Mouse (Mus musculus): ENCODE measurements around the gene Cep170.

Cep170 gene

DNA sequence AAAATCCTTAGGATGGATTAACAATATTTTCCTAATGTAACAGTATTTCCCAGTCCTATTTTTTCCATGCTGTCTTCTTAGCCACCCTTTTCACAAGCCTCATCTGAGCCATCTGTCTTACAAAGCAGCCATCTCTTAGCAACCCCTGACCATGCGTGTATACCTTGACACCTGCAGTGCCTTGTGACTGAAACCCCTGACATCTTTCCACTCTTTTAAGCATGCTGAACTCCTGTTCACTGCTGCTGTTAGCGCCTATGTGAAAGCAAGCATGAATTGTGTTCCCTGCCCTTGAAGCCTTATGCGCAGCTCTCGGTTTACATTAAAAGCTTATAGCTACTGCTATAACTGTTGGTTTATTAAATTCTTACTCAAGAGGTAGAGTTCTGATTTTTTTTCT is 11.2 kb upstream of the Cep170 start:
- DNase-seq (ENCODE audit: low read depth, low spot score): no peak

DNA sequence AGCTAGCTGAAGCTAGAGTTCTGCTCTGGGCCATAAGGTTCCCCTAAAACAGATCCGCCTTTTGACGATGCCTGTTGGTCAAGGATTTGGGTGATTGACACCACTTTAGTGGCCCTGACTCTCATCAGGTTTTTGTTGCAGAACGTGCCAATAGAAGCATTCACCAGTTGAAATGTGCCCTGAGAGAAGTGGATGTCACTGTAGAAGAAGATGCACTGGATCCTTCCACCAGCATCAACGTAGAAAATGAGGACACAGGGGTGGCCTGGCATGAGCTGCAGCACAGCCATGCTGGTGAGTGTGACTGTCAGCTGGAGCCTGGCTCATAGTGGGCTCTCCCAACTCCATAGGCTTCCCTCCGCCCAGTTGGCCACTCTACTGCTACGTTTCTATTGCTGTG is 10.7 kb upstream of the Cep170 start:
- DNase-seq (ENCODE audit: low read depth, low spot score): no peak

DNA sequence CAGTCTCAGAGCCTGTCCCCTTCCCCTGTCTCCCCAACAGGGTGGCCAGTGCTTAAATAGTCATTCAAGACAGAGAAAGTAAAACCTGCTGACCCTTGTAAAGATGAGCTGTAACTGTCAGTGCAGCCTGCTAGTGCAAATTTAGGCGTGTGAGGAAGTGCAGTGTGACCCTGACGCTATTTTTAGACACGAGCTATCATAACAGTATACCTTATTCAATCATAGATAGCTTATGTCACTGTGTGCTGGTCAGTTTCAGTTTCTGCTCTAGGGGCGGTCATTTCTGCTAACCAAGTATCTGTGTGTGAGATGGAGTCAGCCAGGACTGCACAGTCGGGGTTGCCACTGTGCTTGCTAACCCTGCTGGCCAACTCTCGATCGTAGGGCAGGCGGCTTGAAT is 10.0 kb upstream of the Cep170 start:
- DNase-seq (ENCODE audit: low read depth, low spot score): no peak

DNA sequence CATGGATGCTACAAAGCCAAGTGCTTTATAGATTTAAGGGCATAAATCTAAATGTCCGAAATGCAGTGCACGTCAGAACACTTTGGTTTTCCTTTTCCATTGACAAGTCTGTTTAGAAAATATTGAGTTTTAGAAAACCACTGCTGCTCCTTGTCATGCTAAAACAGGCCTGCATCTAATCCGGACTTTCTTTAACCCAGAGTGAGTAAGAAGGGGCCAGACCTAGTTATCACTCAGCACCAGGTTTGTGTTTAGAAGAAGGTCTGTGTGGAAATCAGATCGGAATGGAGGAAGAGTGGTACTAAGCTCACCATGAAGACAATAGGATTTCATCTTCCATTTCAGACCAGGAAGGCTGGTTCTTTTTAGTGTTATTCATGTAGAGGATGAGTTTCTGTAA is 9.1 kb upstream of the Cep170 start:
- no peak for DNase-seq (ENCODE audit: low read depth, low spot score)

DNA sequence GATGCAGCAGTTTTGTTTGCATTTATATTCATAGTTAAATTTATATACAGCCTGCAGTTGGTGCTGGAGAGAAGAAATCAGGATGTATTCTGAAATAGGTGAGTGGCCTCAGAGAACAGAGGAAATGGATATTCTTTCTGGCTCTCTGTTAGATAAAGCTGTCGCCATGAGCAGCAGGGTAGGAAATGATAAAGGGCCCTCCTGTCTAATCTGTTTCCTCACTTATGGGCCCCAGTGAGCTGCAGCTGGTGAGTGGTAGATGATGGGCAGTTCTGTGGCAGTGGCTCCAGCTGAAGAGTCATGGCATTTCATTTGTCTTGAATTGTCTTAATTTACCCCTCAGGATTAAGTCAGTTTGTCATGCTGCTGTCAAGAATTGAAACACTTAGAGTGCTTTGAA is 8.1 kb upstream of the Cep170 start:
- no peak for DNase-seq (ENCODE audit: low read depth, low spot score)

DNA sequence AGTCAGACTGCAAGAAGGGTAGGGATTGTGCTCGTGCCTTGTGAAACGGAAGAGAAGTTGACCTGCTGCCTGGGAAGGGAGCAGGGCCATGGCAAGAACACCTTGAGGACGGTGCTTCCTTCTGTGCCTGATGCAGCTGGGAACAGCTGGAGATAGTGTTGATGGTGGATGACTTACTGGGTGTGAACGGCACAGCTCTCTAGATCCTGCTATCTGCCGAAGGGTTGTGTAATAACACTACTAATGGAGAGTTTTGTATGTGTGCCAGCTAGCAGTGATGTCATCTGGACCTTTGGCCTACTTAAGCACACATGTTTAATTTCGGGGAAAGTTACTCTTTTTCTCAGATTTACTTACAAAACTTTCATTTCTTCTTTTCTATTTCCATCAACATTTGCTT is 4.9 kb upstream of the Cep170 start:
- DNase-seq (ENCODE audit: low read depth, low spot score): no peak

DNA sequence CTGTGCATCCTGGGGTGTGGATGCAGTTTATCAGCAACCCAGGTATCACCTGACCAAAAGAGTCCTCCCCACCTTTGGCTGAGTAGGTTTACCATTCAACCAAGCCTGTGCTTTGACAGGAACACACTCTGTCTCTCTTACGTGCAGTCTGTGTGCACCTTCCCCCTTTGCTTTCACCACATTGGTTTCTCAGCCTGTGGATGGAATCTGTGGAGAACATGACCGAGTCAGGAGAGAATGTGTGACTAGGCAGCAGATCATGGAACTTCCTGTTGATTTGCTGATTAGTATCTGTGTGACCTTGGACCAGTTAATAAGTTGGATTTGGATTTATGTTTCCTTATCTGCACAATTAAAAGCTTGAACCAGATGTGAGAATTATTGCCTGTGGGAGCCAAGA is 4.3 kb upstream of the Cep170 start:
- DNase-seq (ENCODE audit: low read depth, low spot score): no peak

DNA sequence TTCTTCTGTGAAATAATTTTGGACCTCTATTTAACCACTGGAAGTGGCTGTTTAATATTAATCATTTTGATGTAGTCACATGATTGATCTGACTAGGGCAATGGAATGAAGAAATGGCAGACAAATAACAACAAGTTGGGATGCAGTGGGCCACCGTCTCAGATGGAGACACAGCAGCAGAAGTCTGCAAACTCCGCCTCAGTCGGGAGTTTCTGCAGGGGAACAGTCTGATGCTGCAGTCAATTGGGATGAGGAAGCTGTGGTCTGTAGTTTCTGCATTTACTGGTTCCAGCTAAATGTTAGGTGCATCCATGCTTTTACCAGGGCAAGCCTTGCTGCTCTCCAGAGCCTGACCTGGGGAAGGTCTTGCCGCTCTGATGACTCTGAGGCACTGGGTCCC is 2.9 kb upstream of the Cep170 start:
- DNase-seq (ENCODE audit: low read depth, low spot score): no peak

DNA sequence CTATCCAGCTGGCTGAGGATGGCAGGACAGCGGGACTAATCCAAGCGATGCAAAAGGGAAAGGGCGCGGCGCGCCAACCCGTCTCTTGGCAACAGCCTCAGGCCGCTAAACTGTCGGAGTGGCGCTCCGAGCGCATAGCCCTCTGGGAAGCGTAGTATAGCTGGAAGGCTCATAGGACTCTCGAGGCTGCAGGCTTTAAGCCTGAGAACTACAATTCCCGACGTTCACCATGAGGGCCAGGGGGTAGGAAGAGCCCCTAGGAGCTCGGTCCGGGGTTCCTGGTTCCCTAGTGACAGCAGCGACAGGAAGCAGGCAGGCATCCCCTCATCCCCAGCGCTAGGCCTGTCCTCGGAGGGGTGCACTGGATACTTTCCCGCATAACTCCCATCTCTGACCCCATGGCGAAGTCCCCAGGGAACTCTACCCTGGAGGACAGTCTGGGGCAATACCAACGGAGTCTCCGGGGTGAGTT is 760 bp upstream of the Cep170 start, which contains the start of gene Sdccag8:
TSS of gene Sdccag8 (plus strand) at position 70 of the 472 bp plus-strand sequence.
- peak; percentile 92 for DNase-seq (ENCODE audit: low read depth, low spot score)

DNA sequence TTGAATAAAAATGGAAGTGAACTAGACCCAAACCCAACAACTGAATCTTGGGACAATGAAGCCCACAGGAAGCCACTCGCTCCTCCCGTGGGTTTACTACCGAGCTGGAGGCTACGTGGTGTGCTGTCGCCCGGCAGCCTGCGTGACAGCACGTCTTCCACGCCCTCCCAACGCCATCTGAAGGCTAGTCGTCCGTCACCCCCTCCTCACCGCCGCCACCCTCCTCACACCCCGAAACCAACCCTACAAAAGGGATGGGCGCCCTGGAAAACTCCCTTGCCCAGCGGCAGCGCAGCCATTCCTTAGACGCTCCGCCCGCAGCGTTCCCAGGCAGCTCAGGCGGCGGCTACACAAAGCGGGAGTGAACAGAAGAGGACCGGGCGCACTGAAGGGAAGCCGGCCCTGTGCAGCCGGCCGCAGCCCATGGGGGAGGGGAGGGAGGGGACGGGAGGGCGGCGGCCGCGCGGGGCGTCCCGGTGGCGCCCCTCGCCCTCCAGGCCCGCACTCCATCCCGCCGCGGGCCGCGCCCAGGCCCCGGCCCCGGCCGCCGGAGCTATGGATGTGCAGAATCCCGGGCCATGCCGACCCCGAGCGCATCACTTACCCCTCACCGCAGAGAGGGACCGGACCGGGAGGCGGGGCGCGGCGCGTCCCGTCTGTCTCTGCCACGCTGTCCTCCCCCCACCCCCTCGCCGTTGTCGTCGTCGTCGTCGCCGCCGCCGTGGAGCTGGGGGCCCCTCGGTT is 403 bp downstream of the Cep170 start:
- peak; percentile 34 for DNase-seq (ENCODE audit: low read depth, low spot score)

DNA sequence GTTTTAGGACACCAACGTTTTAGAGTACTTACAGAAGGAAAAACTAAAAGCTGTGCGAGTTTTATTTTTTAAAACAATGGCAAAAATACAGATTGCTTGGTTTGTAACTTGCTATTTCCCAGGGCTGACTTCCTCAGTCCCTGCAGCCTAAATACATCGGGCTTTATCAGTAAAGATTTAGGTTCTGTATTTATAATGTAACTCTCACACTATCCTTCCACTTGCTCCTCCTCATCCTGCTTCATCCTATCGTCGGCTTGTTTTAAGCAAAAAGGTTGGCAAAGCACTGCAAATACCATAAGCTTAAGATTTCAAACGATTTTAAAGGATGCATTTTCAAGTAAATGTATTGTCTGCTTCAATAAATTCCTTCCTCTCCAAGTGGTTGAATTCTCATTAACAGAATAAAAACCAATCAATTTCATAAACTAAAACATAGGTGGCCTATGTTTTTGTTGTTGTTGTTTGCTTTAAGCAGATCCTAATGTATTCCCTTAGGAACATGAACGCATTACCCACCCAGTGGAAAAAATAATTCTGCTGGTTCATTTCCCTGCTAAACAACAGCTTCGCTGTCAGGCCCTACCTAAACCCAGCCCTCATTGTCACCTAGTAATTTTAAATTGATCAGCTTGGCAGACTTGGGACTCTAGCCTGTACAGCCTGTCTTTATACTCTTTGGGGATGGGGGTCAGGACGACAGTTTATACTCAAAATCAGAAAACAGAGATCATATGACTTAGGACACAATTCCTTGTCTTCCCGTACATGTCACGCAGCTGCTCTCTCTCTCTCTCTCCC is 1.2 kb downstream of the Cep170 start:
- DNase-seq (ENCODE audit: low read depth, low spot score): no peak

DNA sequence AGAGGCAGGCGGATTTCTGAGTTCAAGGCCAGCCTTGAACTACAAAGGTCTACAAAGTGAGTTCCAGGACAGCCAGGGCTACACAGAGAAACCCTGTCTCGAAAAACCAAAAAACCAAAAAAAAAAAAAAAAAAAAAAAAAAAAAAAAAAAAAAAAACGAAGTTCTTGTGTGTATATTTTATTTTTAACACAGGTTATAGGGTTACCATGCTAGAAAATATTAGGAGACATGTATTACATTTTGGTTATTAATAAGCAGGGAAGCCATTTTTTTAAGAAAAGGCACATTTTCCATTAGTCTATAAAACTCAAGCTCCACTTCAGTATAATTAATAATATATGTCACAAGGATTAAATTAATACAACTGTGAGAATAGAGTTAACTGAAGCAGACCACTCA is 2.0 kb downstream of the Cep170 start:
- DNase-seq (ENCODE audit: low read depth, low spot score): no peak

DNA sequence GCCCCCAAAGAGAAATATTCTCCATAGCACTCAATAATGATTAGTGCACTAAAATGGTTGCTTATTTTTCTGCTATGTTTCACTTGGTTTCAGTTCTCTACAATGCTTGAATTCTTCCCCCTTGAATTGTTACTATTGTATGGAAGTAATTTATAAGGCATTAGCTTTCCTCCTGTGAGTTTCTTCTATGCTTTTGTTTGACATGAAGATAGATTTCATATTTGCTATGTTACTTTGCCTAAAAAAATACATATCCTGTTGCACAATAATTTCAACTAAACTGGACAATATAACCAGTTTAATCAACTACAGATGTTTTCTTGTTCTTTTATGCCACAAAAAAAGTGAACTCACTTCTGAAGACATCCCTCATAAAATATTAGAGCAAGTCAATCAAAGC is 3.7 kb downstream of the Cep170 start:
- DNase-seq (ENCODE audit: low read depth, low spot score): no peak

DNA sequence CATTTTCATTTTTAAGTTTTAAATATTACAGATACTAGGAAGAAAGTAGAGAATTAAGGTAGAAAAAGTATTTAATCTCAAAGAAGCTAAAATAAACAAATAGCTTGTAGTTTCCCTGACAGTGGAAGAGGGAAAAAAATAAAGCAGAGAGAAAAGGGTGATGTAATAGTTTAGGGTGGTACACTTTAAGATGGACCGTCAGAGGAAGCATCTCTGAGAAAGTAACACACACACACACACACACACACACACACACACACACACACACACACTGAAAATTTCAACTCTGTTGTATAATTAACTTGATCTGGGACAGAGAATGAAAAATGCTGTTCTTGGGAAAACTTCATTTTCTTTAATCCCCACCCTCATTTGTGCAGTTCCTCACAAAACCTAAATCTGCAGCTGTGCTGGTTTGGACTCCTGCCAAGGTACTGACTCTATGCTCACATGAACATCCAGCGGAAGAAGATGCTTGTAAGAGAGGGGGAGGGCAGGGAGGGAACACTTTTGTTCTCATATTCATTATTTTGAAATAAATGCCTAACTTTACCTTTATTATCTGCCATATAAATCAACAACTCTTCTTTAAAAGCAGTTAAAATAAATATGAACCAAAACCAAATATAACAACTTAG is 13.0 kb downstream of the Cep170 start:
- no peak for DNase-seq (ENCODE audit: low read depth, low spot score)

DNA sequence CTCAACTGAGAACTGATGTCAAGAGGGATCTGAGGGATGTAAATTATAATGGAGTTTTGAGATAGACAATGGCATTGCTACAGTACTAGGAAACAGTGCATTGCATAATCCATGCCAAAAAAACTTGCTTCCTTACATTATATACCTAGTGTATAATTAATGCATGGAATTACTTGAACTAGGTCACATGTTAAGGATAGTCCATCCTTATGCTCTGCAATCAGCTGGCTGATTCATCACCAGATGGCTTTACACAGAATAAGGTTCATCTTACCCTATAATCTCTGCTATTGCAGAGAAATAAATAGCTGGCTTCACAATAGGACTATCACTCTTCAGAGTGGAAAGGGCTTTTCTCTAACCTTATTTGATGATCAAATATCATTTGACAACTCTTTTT is 15.2 kb downstream of the Cep170 start:
- no peak for DNase-seq (ENCODE audit: low read depth, low spot score)

DNA sequence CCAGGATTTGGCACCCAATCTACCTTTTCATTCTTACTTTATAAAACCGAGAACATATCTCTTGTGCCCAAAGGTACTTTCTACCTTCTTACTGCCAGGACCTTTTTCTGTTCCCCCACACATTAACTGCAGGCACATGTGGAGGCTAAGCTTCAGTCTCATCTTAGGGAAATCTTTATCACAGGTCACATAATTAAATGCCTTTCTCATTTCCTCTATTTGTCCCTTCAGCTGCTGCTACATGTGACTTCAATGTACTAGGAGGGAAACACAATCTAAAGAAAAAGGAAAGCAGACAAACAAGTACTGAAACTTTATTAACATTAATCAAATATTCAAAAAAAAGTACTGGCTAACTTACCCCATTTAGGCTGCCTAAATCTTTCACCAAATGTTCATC is 21.7 kb downstream of the Cep170 start:
- no peak for DNase-seq (ENCODE audit: low read depth, low spot score)

DNA sequence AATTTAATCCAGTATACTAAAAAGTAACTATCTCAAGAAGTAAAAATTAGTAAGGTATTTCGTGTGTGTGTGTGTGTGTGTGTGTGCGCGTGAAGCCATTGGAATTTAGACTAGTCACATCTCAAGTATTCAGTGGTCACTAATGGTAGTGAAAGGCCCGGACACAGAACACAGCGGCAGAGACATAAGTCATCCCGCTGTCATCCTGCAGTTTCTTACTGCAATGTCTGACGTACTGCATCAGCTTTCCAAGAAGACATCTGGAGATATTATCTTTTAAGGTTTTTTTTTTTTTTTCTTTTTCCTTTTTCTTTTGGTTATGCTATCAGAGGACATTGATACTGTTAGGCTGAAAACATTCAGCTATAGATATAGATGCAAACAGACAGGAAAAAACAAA is 24.5 kb downstream of the Cep170 start:
- DNase-seq (ENCODE audit: low read depth, low spot score): no peak

DNA sequence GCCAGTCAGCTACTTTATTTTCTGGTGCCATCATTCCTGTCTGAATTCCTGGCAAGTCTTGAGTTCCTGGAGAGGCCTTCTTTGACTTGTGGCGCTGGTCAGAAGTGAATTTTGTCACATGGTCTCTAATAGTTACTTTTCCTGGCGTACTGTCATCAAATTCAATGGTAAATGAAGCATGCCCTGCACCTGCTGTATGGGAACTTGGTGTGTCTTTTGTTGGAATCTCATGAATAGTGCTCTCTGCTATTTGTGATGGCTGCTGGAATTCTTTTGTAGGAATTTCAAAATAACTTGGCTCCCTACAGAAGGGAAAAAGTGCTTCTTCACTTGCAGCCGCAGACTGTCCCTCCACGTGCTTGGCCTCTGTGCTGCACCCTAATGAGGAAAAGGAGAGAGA is 39.3 kb downstream of the Cep170 start:
- DNase-seq (ENCODE audit: low read depth, low spot score): no peak

DNA sequence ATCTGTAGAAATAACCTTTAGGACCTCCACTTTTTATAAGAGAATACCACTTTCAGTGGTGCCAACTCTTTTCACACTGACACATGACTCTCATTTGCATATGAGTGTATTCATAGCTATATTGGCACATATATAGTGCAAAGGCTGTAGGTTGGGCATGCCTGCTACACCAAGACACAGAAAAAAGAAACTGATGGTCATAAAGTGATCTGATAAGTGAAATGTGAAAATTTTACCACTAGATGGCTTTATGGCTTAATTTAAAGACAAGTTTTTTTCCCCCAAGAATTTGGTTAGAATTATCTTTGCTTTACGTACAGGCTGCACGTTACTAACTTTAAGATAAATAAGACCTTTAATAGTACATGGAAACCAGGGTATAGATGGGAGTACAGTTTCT is 51.6 kb downstream of the Cep170 start:
- no peak for DNase-seq (ENCODE audit: low read depth, low spot score)

DNA sequence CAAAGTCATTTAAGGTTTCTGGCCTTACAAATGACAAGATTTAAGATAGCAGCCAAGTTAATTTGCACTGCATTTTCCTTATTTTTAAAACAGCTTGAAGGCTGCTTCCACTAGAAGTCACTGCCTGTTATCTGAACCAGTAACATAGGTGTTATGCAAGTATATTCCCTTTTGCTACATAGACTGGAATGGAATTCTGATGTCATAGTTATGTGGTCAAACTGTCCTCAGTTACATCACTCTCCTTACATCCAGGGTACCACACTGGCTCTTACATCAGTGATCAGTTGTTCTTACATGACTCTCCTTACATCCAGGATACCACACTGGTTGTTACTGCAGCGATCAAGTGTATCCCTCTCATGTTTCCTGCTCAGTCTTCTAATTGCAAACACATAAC is 53.2 kb downstream of the Cep170 start:
- DNase-seq (ENCODE audit: low read depth, low spot score): no peak

DNA sequence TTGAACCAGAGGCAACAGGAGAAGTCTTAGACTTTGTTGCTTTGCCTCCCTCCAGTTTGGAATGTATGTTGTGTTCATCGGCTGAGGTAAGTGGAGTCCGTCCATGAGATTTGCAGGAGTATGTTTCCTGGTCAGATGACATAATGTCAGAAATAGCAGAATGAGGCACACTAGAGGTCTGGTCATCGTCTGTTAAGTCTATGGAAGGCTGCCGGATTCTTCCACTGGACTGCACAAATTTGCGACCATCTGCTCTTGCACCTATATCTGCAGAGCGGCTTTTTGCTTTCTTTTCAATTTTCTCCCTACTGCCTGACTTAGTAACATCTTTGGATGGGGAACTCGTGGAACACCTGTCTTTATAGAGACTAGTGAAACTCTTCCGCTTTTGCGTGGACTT is 58.3 kb downstream of the Cep170 start:
- no peak for DNase-seq (ENCODE audit: low read depth, low spot score)

DNA sequence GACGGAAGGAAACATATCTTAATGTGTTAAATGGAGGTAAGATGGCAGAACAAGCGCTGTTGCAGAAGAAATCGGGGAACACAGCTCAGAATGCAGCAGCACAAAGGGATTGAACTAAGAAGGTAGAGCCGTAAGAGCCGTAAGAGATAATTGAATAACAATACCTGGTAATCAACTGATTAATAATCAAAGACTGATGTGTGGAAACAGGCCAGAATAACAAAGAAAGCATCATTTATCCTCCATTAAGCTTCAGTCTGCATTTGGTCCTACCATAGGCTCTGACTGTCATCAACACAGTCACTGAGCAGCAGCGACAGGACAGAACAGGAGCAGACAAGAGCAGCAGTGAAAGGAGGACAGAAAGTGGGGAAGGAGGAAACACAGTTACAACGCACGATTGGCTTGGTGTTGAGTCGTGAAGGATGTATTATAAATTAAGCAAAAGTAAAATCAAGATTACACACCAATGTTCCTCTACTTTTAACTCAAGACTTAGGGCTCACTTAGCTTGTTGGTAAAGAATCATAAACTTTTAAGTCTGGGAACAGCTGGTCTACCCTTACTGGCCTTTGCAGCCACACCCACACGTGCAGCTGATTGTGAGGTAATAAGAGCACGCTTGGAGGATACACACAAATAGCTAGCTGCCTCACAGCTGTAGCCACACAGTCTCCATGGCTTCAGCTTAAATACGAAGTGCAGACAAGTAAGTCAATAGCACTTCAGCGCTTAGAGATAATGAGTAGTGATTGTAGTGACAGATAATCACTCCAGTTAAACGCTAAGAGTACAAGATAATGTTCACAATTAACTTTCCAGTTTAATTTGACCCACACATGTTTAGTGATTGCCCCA is 59.8 kb downstream of the Cep170 start:
- no peak for DNase-seq (ENCODE audit: low read depth, low spot score)
